Mouse (Mus musculus): ENCODE measurements at regions not wholly inside any gene's neighbourhood (a gene's known extent, or its start where the extent isn't known, plus 50 kb on each side); places are given as distances from the start of the nearest gene placed in this dataset.
A peak's percentile ranks its signal among the peaks of the same experiment; 100 is the strongest.

DNA sequence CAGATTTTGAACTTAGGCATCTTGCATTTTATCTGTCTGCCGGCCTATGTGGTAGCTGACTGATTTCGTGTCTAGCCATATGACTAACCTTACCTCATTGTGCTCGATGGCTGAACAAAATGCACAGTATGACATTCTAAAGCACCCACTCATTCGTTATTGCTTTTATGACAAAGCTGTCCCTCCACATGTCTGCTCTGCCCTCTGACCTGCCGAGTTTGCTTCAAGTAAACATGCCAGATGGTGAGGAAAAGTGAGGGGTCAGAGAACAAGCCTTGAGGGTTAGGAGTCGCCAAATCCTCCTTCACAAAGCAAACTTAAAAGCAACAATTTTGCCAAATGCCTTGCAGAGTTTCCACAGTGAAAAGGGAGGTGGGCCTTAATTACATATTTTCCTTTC lies 196.0 kb upstream of the Elavl2 start:
- no peak for DNase-seq

DNA sequence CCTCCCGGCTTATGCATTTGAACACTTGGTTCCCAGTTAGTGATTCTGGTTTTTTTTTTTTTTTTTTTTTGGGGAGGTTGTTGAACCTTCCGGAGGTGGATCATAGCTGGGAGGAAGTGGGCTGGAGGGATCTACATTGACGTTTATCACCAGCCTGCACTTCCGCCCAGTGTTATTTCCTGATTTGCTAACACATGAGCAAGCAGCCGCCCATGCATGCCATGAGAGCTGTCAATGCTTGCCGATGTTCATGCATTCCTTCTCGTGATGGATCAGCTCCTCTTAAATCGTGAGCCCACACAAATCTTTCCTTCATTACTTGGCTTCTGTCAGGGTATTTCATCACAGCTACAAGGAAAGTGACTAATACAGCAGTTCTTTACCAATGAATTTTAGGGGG lies 195.2 kb upstream of the Elavl2 start:
- DNase-seq: no peak

DNA sequence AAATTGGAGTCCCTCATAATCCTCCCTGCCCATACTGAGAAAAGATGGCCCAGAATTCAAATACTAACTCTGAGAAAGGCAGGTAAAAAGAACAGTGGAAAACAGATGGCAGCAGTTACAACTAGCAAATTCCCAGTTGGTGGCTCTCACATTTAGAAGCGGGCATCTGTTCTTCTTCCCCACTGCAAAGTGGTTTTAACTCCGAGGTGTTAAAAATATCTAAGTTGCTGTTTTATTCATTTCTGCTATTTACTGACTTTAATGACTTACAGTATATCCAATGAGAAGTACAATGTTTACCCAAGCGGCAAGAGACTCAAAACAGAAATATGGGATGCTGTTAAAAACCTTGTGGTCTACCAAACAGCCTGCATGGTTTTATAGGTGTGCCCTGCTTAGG lies 189.2 kb upstream of the Elavl2 start:
- peak; percentile 34 for DNase-seq

DNA sequence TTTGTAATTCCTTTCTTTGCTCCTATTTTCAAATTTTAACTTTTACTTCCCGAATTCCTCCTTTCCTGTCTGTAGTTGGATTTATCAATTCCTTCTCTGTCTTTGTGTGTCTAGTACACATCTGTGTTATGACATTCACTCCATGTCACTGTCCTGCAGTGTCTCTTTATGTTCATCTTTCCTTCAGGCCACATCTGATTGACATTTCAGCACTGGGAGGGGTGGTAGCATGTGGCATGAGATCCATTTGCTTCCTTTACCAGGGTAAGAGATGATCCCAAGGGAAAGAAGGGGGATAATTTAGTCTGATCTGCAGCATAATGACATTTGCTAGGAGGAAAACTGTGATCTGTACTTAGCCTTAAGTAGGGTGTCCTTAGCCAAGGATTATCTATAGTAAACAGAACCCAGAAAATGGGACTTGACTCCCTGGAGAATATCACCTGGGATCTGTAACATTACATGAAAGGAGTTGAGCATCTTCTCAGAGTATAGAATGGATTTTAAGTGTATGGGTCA lies 187.0 kb upstream of the Elavl2 start:
- DNase-seq: no peak

DNA sequence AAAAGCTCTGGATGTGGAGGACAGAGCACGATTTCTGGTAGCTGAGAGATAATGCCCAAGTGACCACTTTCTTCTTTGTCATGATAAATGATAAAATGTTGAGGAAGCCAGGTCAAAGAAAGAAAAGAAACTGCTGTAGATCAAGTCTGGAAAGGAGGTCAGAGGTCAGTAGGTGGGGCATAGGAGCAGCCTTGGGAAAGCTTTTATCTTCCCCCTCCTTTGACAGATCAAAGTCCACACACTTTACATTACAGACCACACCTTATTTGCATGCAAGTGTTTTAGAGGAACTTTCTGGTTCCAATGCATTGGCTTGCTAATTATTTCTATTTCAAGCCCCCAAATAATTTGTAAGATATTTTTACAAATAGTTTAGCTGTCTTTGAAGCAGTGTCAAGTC lies 182.4 kb upstream of the Elavl2 start:
- DNase-seq: no peak

DNA sequence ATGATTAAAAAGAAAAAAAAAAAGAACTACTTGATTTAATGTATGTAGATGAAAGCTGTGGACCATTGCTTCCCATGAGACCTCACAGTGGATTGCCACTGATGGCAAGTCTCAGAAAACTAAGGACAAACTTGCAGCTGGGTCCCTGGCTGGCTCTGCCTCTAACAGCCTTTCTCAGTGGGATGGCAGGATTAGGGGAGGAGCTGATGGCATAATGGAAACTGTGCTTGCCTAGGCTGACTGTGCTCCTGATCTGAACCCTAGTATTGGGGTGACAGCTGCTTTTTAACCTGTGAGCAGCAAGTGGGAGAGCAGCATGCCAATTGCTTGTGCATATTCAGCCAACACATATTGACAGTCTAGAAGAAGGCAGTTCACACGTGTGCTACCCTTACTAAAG lies 156.9 kb upstream of the Elavl2 start:
- no peak for DNase-seq

DNA sequence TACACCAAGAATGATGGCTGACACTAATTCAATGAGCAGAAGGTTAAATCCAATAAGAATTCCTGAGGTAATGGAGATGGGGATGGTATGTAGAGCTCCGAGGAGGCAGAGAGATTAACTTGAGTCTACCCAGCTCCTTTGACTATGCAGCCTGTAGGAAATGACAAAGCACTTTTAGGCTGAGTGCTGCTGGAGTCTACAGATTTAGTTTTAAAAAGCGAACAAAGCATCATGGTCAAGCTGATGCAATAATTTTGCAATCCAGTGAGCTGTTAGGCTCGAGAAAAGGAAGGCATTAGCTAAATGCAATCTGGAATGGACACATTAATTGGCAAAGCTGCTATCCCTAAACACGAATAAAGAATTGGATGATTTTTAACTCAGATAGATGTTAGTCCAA lies 156.4 kb upstream of the Elavl2 start:
- DNase-seq: no peak

DNA sequence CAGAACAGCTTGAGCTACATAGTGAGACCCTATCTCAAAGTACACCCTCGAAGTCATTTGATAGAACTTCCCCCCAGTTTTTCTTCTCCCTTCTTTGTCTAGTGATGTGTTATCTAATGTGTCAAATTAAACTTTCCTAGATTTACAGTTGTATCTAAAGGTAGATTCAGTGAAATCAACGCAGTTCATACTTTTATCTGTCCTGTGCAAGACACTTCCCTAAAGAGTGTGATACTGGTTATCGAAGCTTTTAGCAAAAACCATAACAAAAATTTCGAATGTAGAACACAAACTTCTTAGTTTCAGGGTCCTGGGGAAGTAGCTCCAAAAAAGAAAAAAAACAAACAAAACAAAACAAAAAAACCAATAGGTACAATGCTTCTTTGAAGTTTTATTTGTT lies 123.8 kb upstream of the Elavl2 start:
- no peak for DNase-seq

DNA sequence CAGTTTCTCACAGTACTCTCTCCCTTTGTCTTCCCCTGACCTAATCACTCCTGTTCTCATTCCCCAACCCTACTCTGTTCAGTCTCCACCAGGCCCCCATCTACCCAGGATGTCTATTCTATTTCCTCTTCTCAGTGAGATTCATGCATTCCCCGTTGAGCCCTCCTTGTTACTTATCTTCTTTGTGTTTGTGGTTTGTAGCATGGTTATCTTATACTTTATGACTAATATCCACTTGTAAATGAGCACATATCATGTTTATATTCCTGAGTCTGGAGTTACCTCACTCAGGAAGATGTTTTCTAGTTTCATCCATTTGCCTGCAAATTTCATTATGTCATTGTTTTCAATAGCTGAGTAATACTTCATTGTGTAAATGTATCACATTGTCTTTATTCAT lies 111.0 kb upstream of the Elavl2 start:
- DNase-seq: no peak

DNA sequence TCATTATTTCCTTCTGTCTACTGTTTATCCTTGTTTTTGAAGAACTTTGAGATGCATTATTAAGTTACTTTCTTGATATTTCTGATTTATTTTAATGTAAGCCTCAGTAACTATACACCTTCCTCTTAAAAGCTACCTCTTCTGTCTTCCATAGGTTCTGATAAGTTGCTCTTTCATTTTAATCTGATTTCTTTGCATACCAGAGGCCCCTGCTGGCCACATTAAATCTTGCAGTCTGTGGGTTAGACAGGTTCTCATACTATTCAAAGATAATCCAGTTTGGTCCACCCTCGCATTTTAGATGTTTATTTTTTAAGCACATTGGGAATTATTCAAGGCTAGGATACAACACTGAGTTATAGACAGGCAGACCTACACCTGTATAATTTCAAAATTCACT lies 109.4 kb upstream of the Elavl2 start:
- DNase-seq: no peak

DNA sequence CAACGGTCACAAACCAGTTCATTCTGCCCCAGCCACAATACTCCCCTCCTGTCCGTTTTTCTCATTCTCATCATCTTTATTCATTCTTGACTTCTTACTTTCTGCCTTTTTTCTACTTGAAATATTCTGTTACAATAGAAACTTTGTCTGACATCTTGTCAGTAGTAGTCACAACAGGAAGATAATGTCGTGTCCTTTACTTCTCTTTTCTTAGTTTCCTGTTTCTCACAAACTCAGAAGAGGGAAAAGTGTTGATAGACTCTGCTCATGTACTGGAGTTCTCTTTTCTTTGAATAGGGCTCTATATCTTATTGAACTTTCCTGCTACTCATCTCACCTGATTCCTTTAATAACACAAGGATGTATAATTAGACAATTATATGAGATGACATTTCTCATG lies 102.7 kb upstream of the Elavl2 start:
- DNase-seq: no peak

DNA sequence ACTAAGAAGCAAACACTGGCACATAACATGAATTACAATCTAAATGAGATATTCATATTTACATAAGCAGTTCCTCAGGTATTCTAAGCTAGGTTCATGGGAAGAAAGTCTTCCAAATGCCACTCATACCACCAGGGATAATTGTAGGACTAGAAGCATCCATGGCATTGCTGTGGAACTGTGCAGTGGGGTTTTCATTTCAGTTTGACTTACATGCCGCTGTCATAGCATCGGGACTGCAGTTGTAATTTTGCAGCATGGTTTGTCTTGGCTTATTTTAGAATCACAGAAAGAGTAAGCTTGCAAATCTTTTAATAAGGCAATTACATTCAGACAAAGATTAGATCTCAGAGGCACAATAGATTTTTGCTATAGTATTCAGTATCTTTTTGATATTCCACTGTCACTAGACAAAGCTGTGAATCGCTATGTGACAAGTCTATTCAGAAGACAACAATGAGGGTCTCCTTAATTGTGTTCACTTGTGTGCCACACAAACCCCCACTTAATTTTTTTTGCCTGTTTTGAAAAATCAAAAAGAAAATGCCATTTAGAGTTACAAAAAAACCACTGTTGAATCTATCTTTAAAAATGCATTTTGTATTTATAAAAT lies 81.4 kb upstream of the Elavl2 start:
- no peak for DNase-seq

All from cerebellum, adult 9-11 months (tissue).